Mouse (Mus musculus): Measurements from ENCODE around the gene Frmpd2. TPM values are rescaled to one million over a fixed set of nuclear protein-coding genes. Genes with fewer than 3 reads are reported as not detected.

Frmpd2 gene
- polyA plus RNA-seq, 1 experiment from 2014 or later = not detected

GRCm38 (mm10) chr14:33598376-33599130 lies 127.1 kb downstream of the Frmpd2 start:
- Histone ChIP-seq H3K9ac (ENCODE audit: low read length) (no peak overlapping the region), H3K4me1 (replicated peaks; ENCODE audit: control insufficient read depth, insufficient read depth) (no peaks in the 10 kb centered on the region), H3K4me3 (ENCODE audit: low read depth, low read length) (no peak overlapping the region), H3K36me3 (ENCODE audit: control insufficient read depth, insufficient read depth, low read length) (no peaks in the 10 kb centered on the region), H3K27ac (replicated peaks) (no peak overlapping the region), H3K4me2 (replicated peaks; ENCODE audit: low read depth) (no peak overlapping the region), H3K9me3 (ENCODE audit: control insufficient read depth, low read length) (no peaks in the 10 kb centered on the region), H3K27me3 (ENCODE audit: control insufficient read depth, insufficient read depth, low read length) (no peaks in the 10 kb centered on the region)
- TF ChIP-seq CTCF (IDR thresholded peaks at IDR 0.05; ENCODE audit: low read depth) = no peak
- TF ChIP-seq EP300 (optimal IDR thresholded peaks at IDR 0.05) = no peak
- no peak for ATAC-seq (ENCODE audit: low FRiP score, low TSS enrichment)
- DNase-seq (ENCODE audit: low spot score) = no peak
- 84% methylated on average over 9 of the region's 9 CpGs for WGBS

GRCm38 (mm10) chr14:33607431-33607830 lies 135.9 kb downstream of the Frmpd2 start:
- H3K9me3 ChIP-seq (ENCODE audit: control insufficient read depth, low read length) = no peaks in the 10 kb centered on the region
- H3K36me3 ChIP-seq (ENCODE audit: control insufficient read depth, insufficient read depth, low read length) = no peaks in the 10 kb centered on the region
- 77% methylated on average over 10 of the region's 10 CpGs for WGBS
- H3K27ac ChIP-seq (replicated peaks) = no peak overlapping the region
- no peak for ATAC-seq (ENCODE audit: low FRiP score, low TSS enrichment)
- no peak overlapping the region for H3K4me3 ChIP-seq (ENCODE audit: low read depth, low read length)
- no peak for TF ChIP-seq CTCF (IDR thresholded peaks at IDR 0.05; ENCODE audit: low read depth)
- no peak for TF ChIP-seq EP300 (optimal IDR thresholded peaks at IDR 0.05)
- H3K4me1 ChIP-seq (replicated peaks; ENCODE audit: control insufficient read depth, insufficient read depth) = no peaks in the 10 kb centered on the region
- H3K27me3 ChIP-seq (ENCODE audit: control insufficient read depth, insufficient read depth, low read length) = no peaks in the 10 kb centered on the region
- no peak overlapping the region for H3K9ac ChIP-seq (ENCODE audit: low read length)
- no peak for DNase-seq (ENCODE audit: low spot score)
- no peak overlapping the region for H3K4me2 ChIP-seq (replicated peaks; ENCODE audit: low read depth)

Other genes starting within 250 kb of the Frmpd2 start
- gene Mapk8, start 24.5 kb upstream of the Frmpd2 start, polyA plus RNA-seq (2015; fragmentation: Nextera tagmentation; extraction: Ambion mirVana) = 6.9 and 7.7 TPM in 2 replicates
- 0.07 and 0.08 TPM in 2 replicates for gene Ptpn20, start 117.5 kb downstream of the Frmpd2 start, polyA plus RNA-seq (2015; fragmentation: Nextera tagmentation; extraction: Ambion mirVana)